Mouse (Mus musculus): ENCODE results near the gene Atp5s.
A peak's percentile ranks its signal among the peaks of the same experiment; 100 is the strongest.

Gene Atp5s

DNA sequence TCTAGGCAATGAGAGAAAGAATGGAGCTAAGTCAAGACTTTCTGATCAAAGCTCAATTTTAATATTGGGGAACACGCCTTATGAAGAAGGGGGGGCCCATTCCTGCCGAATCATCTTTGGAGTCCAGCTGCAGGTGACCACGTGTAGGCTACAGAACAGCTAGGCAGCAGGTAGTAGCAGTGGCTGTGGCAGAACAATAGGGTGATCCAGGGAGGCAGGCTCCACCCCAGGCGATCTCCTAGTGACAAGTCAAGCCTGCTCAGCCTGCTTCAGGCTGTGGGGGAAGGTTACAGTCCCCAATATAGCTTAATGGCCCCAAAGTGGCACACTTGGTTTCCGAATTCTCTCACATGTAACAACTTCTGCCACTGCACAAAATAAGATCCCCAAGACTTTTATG, 7.5 kb downstream of the Atp5s start:
- no peak for DNase-seq (ENCODE audit: low read depth, low spot score)

DNA sequence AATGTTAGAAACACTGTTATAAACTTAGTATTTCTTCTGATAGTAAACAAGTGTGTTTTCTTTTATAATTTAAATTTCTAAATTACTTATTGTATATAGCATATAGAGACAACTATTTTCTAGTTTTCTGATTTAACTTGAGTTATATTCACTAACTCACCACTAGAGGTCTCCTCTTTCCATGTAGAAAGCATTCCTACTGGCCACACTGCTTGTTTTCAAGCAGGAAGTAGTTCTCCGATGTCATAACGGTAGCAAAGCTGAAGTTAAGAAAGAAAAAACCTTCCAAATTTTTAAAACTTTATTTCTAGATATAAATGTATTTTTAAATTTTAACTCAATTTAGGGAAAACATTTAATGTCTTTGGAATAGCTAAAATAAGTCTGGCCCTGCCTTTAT, 8.8 kb downstream of the Atp5s start:
- no peak for DNase-seq (ENCODE audit: low read depth, low spot score)

DNA sequence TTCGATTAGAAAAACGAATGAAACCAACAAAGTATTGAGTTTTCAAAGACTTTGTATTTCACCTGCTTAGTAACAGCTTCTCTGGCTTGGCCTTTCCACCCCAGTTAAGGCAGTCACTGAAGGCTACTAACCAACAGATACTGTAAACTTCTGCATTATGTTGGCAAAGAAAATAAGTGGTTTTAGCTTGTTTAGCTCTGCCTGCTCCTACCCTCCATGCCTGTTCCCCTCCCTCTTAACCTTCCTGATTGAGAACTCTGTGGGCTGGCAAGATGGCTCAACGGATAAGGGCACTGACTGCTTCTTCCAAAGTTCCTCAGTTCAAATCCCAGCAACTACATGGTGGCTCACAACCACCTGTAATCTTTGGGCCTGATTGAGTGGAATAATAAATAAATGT, 9.2 kb downstream of the Atp5s start:
- no peak for DNase-seq (ENCODE audit: low read depth, low spot score)

DNA sequence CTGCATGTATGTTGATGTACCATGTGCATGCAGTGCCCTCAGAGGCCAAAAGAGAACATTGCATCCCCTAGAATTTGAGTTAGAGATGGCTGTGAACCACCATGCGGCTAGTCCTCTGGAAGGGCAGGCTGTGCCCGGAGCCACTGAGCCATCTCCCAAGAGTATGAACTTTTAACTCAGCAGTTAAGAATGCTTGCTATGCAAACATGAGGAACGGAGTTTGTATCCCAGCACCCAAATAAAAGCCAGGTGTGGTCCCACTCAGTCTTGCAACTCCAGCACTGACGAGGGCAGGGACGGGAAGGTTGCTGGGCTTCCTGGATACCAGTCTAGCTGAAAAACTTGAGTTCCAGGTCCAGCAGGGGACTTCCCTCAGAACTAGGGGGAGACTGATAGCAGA, 17.2 kb downstream of the Atp5s start:
- DNase-seq (ENCODE audit: low read depth, low spot score) = no peak

DNA sequence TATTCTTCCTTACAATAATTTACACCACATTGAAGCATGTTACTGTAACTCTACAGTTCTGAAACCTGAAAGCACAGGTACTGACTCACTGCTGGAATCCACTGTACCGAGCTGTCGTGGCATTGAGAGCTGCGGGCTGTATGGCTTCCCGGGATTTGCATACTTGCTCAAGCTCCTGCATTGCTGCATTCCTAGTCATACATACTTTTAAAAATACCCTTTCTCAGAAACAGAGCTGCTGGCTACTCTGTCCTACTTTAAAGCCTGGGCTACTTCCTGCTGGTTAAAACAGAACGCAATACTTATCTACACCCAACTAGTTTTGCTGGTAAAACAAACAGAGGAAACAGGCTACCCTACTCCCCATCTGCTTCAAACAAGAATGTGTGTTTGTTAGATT, 19.4 kb downstream of the Atp5s start:
- no peak for DNase-seq (ENCODE audit: low read depth, low spot score)

DNA sequence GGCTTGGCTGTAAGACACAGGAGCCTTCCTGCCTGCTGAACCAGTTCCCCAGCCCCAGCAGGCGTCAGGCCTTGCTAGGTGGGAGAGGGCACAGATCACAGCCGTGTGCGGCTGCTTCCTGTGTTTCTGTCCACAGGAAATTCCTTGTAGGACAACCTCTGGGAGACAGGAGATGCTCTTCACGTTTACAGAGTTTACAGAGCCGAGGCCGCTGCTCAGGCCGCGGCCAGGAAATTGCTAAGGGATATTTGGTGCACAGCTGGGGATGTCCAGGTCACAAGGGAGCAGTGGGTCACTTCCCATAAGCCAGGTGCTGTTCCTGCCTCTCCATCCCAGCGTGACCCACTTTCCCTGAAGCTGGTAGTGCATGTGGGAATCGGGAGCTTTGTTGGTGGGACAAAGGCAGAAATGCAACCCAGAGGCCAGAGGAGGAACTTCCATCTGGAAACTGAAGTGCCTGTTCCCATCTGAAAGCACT, 27.2 kb downstream of the Atp5s start:
- peak; percentile 13 for DNase-seq (ENCODE audit: low read depth, low spot score)

DNA sequence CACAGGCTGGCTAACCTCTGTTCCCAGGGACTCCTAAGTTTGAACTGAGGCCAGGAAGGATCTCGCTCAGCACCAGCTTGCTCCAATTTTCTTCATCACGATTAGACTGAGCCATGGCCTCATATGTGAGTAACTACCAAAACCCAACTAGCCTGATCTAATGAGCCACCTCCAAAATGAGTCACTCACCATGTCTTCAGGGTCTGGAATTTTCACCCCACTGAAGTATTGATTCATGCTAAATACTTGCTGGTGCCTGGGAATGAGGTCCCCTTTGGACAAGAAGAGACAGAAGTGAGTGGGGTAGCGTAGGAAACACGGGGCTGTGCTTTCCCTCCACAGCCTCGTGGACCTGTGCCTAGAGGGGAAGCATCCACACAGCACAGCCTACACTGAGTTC, 29.2 kb downstream of the Atp5s start:
- no peak for DNase-seq (ENCODE audit: low read depth, low spot score)

DNA sequence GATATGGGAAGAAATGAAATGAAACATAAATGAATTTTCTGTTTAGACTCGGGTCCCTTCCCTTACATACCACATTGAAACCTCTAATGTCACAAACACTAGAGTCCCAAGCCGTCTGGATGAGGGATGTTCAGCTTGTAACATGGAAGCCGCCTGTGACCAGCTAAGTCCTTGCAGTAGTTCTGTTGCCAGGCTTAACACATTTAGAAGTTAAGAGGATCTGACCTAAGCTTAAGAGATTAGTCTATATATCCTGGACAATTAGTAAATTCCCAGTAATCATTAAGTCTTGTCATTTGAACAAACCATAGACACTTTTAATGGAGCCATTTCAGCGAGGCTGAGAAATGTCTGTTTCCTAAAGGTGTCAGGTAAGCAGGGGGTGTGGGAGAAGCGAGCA, 31.3 kb downstream of the Atp5s start:
- DNase-seq (ENCODE audit: low read depth, low spot score) = no peak

DNA sequence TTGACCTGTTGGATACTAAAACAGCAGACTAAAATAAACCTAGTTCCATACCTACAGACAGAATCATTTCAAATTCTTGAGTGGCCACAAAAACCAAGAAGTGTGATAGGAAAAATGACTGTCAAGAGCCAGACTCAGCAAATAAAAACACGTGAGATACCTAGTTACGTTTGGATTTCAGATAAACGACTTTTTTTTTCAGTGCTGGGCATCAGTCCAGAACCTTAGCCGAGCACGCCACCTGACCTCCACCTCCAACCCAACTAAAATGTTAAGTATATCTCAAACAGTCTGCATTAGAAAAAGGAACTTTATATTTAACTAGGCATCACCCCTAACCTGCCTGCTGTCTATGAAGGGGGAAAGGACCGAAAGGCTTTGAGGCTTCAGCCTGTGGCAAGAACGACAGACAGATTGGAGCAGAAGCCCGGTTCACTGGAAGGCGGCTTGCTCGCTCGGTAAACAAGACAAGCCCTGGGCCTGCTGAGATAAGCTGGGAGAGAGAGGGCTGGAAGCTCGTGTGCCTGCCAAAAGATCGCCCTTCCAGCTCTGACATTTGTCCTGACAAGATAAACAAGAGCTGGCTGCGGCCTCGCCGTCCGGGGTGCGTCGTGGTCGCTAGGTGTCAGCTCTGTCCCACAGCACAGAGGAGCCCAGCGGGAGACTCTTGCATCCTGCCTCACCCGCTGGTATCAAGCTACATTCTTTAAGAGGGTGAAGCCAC, 32.8 kb downstream of the Atp5s start:
- DNase-seq (ENCODE audit: low read depth, low spot score) = peak; percentile 34

DNA sequence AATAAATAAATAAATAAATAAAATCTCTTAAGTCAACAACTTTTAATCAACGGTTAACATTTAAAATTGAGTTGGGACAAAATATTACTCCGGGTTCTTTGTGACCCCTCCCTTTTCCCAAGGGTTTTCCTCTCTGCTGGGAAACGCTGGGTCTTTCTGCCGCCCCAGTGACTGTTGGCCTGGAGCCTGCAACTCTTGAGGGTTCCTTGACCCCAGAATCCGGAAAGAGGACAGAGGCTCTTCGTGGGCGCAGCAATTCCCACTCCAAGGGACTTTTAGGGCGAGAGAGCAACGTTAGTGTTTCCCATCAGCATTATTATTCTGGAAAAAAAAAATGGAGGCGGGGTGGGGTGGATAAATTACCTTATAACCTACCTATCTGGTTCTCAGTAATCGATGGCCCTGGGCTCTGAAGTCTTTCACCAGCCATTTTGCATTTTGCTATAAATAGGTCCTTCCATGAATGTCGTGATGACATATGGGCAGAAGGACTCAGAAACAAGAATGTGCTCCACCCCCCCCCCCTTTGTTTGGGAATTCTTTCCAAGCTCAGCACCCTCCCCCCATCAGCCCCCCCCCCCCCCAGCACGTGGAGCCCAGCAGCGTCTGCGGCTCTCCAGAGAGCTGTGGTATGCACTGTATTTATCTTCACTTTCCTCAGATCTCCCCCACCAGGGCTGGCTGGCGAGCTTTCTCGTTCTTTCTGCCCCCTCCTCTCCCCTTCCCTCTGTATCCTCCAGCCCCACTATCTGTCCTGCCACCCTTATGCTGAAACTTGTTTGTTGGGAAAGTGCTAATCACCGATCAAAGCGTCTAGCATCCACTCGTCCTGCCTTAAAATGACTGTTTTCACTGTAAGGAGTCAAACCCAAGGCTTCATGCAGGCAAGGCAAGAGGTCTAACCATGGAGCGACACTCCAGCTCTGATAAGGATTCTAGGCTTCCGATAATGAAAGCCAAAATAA, 33.8 kb downstream of the Atp5s start:
- no peak for DNase-seq (ENCODE audit: low read depth, low spot score)

DNA sequence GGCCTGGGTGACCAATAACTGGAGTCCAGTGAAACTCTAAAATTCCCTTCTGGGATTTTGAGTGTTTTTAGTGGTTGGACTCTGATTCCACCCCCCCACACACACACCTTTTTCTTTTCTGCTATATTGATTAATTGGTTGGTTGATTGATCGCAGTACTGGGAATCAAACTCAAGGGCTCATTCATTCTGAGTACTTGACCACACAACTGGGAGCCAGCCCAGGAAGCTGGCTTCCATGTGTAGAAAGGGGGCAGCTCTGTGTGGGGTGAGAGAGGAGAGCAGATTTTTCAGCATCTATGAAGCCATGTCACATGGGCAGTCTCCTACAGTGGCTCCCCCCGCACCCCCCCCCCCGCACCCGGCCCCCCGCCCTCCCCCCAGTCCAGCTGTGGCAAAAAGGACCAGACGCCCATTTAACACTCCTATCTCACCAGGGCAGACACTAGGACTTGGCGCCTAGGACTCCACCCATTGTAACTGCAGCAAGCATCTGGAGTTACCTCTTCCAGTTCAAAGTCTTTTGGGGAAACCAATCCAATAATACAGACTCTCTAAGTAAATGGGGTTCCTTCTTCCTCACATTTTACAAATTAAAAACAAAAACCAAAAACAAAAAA, 34.6 kb downstream of the Atp5s start:
- no peak for DNase-seq (ENCODE audit: low read depth, low spot score)

DNA sequence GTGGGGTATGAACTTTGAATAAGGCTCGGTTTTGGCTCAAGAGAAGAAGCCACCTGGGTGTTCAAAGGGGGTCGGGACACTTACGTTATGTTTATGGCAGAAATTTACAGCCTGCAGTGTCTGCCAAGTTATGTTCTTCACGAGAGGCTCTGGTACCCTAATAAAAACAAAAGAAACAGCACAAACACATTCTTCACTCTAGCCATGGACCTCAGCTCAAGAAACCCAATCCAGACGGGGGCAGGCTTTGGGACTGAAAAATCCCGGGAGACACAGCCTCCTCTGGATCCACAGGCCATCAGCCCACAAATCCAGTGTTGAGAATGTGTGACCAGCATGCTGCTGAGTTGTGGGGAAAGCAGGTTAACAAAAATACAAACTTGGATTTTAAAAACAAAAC, 35.3 kb downstream of the Atp5s start:
- DNase-seq (ENCODE audit: low read depth, low spot score) = no peak

DNA sequence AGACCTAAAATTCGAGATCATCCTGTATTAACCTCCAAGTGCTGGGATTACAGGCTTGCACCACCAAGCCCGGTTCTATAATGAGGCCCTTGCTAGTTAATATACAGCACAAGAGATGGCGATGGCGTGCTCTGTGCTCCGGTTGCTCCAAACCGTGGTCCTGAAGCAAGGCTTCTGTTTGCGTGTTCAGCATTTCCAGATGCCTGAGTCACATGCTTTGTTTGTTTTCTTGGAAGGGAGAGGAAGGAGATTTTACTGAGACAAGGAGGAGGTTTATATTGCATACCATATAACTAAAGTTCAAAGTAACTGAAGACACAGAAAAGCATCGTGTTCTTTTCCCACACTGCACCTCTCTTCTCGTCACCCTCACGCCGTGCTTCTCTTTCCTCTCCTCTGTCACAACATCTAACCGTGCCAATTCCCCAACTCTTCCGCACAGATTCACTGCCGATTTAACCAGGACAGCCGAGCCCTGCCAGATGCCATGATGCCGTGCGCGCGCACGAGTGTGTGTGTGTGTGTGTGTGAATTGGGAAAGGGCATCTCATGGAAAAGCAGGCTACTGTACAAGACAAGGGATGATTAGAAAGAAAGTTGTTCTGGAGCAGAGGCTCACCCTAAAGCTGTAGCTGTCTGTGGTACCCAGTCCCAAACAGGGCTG, 36.1 kb downstream of the Atp5s start:
- no peak for DNase-seq (ENCODE audit: low read depth, low spot score)

DNA sequence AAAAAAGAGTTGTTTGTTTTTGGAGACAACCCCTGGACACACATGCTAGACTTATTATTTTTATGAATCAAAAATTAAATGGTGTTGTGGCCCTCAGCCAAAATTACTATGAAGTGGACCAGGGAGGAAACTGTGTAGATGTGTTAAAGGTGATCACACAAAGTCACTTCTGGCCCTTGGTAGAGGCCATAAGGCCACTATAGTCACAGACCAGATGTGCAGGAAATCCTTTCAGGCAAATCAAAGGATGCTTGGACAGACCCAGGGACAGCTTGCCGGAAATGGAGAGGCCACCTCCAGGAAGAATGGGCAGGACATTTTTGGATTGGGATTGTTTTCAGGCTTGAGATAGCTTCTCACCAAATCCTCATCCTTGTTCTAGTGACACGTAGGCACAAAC, 36.9 kb downstream of the Atp5s start:
- no peak for DNase-seq (ENCODE audit: low read depth, low spot score)

DNA sequence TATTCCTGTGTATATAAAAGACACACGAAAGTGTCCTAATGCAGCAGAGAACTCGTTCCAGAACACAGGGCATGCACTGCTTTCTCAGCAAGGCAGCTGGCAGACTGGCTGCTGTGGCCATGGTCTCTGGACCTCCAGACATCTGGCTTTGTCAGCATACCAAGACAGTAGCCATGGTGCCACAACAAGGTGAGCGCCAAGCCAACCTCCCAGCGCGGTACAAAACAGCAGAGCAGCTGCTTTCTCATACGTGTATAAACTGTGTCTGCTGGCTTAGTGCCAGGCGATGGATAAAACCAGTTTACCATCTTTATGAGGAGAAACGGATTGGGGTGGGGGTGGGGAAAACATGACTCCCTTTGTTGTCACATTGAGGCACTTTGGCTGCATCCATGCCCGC, 40.8 kb downstream of the Atp5s start:
- DNase-seq (ENCODE audit: low read depth, low spot score) = no peak

DNA sequence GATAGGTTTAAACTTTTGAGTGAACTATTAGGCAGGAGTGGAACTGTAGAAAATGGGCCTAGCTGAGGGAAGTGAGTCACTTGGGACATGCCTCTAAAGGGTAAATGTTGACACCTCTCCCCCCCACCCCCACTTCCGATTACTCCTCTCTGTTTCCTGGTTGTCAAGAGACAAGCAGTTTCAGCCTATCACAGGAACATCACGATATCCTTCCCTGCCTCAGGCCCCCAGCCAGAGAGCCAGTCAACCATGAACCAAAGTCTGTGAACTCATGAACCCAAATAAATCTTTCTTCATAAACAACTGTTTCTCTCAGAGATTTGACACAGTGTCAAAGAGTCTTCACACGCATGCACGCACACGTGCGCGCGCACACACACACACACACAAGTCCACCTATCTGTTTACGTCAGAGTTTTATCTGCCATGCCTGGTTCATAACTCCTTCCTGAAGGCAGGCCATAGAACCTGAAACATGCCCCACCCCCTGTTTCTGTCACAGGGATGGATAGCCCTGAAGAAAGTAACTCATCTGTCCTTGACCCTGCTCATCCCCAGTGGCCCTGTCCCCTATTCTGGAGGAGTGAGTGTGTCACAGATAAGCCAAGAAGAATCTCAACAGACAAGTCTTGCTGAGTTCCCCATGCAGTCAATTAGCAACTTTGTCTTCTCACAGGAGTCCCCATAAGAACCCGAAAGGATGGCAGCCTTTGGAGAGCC, 41.6 kb downstream of the Atp5s start:
- no peak for DNase-seq (ENCODE audit: low read depth, low spot score)

DNA sequence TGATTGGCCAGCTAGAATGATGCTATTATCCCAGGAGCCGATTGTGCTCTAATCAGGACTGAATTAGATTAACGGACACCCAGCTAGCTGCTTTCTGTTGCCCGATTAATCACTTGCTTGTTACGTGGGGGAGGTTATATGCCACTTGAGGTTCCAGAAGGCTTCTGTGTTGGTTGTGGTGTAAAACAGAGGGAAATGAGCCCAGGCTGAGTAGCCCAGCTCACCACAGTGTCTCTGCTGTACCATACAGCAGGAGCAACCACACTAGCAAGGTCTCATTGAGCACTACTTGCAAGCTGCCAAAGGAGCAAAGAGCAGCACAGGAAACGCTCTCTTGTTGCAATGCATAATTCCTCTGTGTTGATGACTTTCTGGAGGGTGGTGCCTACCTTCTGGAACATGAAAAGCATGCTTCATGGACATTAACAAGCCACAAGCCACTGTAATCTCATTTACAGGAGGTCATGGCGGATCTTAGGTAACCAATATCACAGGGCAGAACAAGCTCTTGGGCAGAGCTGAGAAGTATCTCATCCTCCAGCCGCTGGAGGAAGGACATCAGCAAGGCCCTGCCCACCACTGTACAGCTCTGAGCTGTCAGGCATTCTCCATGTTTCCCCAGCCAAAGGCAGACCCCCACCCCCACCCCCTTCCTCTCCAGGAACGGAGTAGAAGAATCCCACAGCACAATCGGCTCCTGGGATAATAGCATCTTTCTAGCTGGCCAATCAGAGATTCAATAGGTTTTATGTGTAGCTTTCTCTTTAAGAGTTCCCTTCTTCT, 42.9 kb downstream of the Atp5s start:
- no peak for DNase-seq (ENCODE audit: low read depth, low spot score)

DNA sequence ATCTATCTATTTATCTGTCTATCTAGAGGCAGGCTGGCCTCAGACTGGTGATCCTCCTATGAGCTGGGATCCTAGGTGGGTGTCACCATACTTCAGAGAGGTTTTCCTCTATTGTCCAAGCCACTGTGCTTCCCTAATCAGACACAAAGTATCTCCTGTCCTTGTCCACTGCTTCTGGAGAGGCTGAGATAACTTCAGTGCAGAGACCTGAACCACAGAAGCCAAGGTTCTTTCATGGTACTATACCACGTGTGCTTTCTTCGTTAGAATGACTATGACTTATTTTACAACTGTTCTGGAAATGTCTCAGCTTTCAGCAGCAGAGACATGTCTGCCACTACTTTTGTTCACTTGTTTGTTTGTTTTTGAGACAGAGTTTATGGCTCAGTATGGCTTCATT, 44.1 kb downstream of the Atp5s start:
- no peak for DNase-seq (ENCODE audit: low read depth, low spot score)

DNA sequence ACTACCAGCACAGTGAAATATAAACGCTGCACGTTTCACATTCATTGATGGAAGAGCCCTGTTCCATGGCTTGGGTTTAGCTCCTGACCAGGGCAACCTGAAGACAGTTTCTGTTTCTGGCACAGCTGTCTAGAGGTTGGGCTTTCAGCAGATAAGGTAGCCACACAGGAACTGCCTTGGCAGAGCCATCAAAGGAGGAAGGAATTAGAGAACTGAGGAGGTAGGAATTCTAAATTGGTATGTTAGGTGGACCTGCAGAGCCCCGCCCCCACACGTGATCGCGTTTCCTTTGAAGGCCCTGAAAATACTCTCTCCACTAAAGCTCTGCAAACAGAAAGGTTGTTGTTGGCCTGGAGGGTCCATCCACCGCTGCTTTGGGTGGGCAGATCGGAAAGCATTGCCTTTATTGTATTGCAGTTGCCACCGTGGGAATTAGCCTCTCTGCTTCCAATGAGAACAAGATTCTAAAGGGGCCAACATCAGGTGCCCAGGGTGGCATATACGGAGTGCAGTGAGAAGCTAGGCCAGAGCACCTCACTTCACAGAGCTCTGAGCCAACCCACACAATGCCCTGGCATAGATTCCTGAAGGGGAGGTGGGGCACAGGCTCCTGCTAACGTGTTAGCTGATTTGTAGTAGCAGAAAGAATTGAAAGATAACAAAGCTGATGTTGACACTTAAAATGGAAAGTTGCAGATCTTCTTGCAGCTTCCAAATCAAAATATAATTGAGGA, 52.0 kb downstream of the Atp5s start:
- no peak for DNase-seq (ENCODE audit: low read depth, low spot score)

DNA sequence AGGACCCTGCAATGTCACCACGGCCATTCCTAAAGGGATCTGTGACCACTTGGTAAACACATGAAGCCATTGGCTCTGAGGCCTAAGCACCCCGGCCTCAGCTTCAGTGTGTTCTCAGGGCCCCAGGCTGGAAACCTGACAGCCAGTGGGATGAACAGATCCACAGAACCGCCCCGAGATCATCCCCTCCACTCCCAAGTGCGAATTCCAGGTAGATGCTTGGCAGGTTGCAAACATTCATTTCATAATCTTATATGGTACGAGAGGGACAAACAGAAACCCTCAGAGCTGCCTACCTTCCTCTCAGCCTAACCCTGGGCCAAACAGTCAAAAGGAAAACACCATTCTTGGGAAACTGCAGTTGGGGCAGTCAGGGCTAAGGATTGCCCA, 52.6 kb downstream of the Atp5s start:
- DNase-seq (ENCODE audit: low read depth, low spot score) = no peak
